Mouse (Mus musculus): ENCODE results near the gene Sept11.

DNA sequence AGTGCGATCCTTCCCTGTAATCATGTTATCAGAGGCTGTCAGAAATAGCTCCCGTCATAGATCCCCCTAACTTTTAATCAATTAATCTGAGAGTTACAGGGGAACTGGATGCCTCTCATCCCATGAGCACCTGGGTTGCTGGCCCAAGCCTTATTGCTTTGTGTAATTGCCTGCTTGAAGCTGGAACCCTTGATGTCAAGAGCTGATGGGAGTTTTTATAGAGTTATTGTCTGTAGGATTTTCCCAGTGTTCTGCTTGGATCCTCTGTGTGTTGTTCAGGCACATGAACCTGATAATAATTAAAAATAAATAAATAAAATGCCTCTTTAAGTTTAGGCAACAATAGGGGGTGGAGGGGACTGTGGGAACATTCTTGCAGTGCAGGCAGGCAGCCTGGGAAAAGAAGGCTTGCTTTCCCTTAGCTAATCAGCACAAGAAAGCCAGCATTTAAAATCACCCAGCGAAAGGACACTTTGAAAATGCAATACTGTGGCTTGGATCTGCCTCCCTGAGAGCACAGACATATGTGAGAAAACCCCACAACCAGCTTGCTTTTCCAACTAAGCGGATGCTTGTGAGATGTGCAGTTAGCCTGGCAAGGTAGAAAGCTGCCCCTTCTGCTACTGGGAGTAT, 33.8 kb downstream of the Sept11 start:
- TF ChIP-seq CTCF (IDR thresholded peaks at IDR 0.05; ENCODE audit: control insufficient read depth, insufficient read depth, insufficient replicate concordance, low read depth, low read length): no peak
- TF ChIP-seq POLR2A (IDR thresholded peaks at IDR 0.05; ENCODE audit: control insufficient read depth, low read depth, low read length): no peak
